ENCODE assay signal across 8 mouse cellular contexts in the genomic region with DNA sequence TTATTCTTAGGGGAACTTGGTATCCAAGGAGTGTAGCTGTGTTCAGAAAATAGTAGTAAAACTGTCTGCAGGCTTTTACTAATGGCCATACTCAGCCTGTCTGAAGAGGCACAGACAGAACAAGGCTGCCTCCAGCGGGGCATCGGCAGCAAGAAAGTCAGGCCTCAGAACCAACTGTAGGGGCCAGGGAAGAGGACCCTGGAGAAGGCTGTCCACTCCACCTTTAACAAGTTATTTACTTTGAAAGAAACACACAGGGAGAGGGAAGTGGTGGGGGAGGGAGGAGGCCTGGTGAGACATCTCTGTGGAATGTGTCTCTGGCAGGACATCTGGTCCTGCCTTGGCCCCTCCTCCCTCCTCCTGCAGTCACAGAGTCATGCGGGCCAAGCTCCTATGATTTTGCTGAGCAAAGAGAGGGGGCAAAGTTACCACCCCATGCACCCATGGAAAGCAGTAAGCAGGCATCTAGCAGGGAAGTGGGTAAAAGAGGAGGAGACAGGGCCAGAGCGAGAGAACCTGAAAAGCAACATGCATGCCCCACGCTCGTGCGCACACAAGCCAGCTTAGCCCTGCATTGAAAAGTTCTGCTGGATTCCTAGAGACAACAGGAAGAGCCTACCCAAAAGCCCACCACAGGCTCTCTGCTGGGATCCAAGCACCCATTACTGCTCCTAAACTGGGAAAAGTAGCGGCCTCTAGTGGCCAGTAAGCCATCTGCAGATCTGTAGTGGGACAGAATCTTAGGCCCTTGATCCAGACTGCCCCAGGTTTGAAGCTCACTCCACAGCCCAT. TPM values are rescaled to one million over a fixed set of nuclear protein-coding genes. Genes with fewer than 3 reads are reported as not detected.
DNase-seq lines count a peak whose midpoint lies in the region; ATAC-seq and TF ChIP-seq lines count a peak whose summit lies in the region.

No protein-coding gene starts in this region.

- no peaks in the 10 kb centered on the region for H3K27me3 ChIP-seq in intestine, embryonic 14.5 days (replicated peaks; ENCODE audit: control insufficient read depth, insufficient read depth, low read length)
- H3K27me3 ChIP-seq in limb, embryonic 12.5 days, result no peaks in the 10 kb centered on the region
- no peaks in the 10 kb centered on the region for H3K27me3 ChIP-seq in midbrain, embryonic 12.5 days

- DNase-seq in layer of hippocampus, adult 11-12 months (ENCODE audit: low spot score), result peak; percentile 75
- DNase-seq in layer of hippocampus, adult 9-10 months (ENCODE audit: low spot score), result no peak
- DNase-seq in gastrocnemius, postnatal 25 days, result peak; percentile 92
- DNase-seq in intestine, embryonic 14.5 days (ENCODE audit: low spot score), result peak; percentile 79
- peak; percentile 64 for DNase-seq in spleen, adult 12 weeks (ENCODE audit: low spot score)

- WGBS in intestine, embryonic 14.5 days, result 10% methylated on average over 8 of the region's 8 CpGs
- 14% methylated on average over 8 of the region's 8 CpGs for WGBS in limb, embryonic 12.5 days
- WGBS in midbrain, embryonic 12.5 days, result 18% methylated on average over 8 of the region's 8 CpGs

- peak; percentile 30 for ATAC-seq in intestine, embryonic 14.5 days (replicated peaks; ENCODE audit: low FRiP score, low TSS enrichment, low read depth)
- ATAC-seq in limb, embryonic 12.5 days (ENCODE audit: insufficient number of reproducible peaks, insufficient read depth, low FRiP score, low TSS enrichment, low read depth), result peak; percentile 12; the same call in 1 of the 2 replicates
- ATAC-seq in midbrain, embryonic 12.5 days (ENCODE audit: low FRiP score, low read depth), result peak; percentile 20; the same call in 1 of the 2 replicates

- H3K9me3 ChIP-seq in intestine, embryonic 14.5 days (ENCODE audit: control insufficient read depth, low read length), result no peaks in the 10 kb centered on the region
- H3K9me3 ChIP-seq in limb, embryonic 12.5 days, result no peaks in the 10 kb centered on the region
- H3K9me3 ChIP-seq in midbrain, embryonic 12.5 days, result no peaks in the 10 kb centered on the region

- peak; percentile 65 for TF ChIP-seq CTCF in cortical plate, adult 2 months (IDR thresholded peaks at IDR 0.05; ENCODE audit: extremely low read depth, insufficient read depth, low read length)

- H3K36me3 ChIP-seq in intestine, embryonic 14.5 days (ENCODE audit: control insufficient read depth, insufficient read depth, low read length), result no peaks in the 10 kb centered on the region
- H3K36me3 ChIP-seq in limb, embryonic 12.5 days, result peaks cover 20% of the 10 kb centered on the region; the same call in 1 of the 2 replicates
- peaks cover 22% of the 10 kb centered on the region for H3K36me3 ChIP-seq in midbrain, embryonic 12.5 days

- TF ChIP-seq POLR2A in cortical plate, adult 2 months (IDR thresholded peaks at IDR 0.05; ENCODE audit: extremely low read depth, insufficient read depth, low read length), result no peak

- peak overlapping the region; percentile 36 for H3K4me2 ChIP-seq in intestine, embryonic 14.5 days (ENCODE audit: low read length)
- H3K4me2 ChIP-seq in limb, embryonic 12.5 days, result peak overlapping the region; percentile 55
- no peak overlapping the region for H3K4me2 ChIP-seq in midbrain, embryonic 12.5 days (replicated peaks)

- H3K4me1 ChIP-seq in cortical plate, adult 2 months (ENCODE audit: control insufficient read depth, insufficient read depth, low read length), result no peaks in the 10 kb centered on the region
- peaks cover 44% of the 10 kb centered on the region for H3K4me1 ChIP-seq in intestine, embryonic 14.5 days (replicated peaks; ENCODE audit: control insufficient read depth, insufficient read depth, low read length)
- peaks cover 52% of the 10 kb centered on the region for H3K4me1 ChIP-seq in limb, embryonic 12.5 days (replicated peaks)
- peaks cover 28% of the 10 kb centered on the region for H3K4me1 ChIP-seq in midbrain, embryonic 12.5 days

- H3K9ac ChIP-seq in intestine, embryonic 14.5 days (ENCODE audit: low read length), result 0 out of 2 replicates have a peak overlapping the region, but pooled peaks have one; percentile 1
- 0 out of 2 replicates have a peak overlapping the region, but pooled peaks have one; percentile 2 for H3K9ac ChIP-seq in limb, embryonic 12.5 days (replicated peaks)
- H3K9ac ChIP-seq in midbrain, embryonic 12.5 days (replicated peaks), result no peak overlapping the region

- no peak overlapping the region for H3K4me3 ChIP-seq in cortical plate, adult 2 months (ENCODE audit: insufficient read depth, low read length)
- no peak overlapping the region for H3K4me3 ChIP-seq in intestine, embryonic 14.5 days (ENCODE audit: low read depth, low read length)
- no peak overlapping the region for H3K4me3 ChIP-seq in limb, embryonic 12.5 days (replicated peaks)
- no peak overlapping the region for H3K4me3 ChIP-seq in midbrain, embryonic 12.5 days

- peak overlapping the region; percentile 94 for H3K27ac ChIP-seq in cortical plate, adult 2 months (ENCODE audit: insufficient read depth, low read length)
- H3K27ac ChIP-seq in intestine, embryonic 14.5 days (ENCODE audit: low read depth), result peak overlapping the region; percentile 96
- peak overlapping the region; percentile 98 for H3K27ac ChIP-seq in limb, embryonic 12.5 days
- peak overlapping the region; percentile 52 for H3K27ac ChIP-seq in midbrain, embryonic 12.5 days (replicated peaks)

RNA-seq across cellular contexts. Expression of gene Adamtsl4, which starts 12.2 kb away (rescaled TPM):
- 6.0 and 6.4 TPM in 2 replicates for polyA plus RNA-seq in cortical plate, adult 2 months (2012; rRNA removed)
- total RNA-seq in gastrocnemius, postnatal 25 days (2021), result 10 to 100 TPM; 21.3 to 37.2 TPM
- polyA plus RNA-seq in intestine, embryonic 14.5 days (2014; fragmentation: Nextera tagmentation; extraction: Ambion mirVana), result 1.2 and 2.6 TPM in 2 replicates
- 0.71 and 1.4 TPM in 2 replicates for polyA plus RNA-seq in limb, embryonic 12.5 days (2016; fragmentation: Nextera tagmentation; extraction: Ambion mirVana)
- polyA plus RNA-seq in midbrain, embryonic 12.5 days (2016; fragmentation: Nextera tagmentation; extraction: Ambion mirVana), result 1.3 and 1.5 TPM in 2 replicates

RNA-seq across cellular contexts. Expression of gene Mcl1, which starts 16.9 kb away (rescaled TPM):
- polyA plus RNA-seq in cortical plate, adult 2 months (2012; rRNA removed), result 37.7 and 39.5 TPM in 2 replicates
- total RNA-seq in gastrocnemius, postnatal 25 days (2021), result 100 to 1,000 TPM; 111 to 133 TPM
- 49.8 and 57.5 TPM in 2 replicates for polyA plus RNA-seq in intestine, embryonic 14.5 days (2014; fragmentation: Nextera tagmentation; extraction: Ambion mirVana)
- polyA plus RNA-seq in limb, embryonic 12.5 days (2016; fragmentation: Nextera tagmentation; extraction: Ambion mirVana), result 69.9 and 75.7 TPM in 2 replicates
- 74.3 and 88.9 TPM in 2 replicates for polyA plus RNA-seq in midbrain, embryonic 12.5 days (2016; fragmentation: Nextera tagmentation; extraction: Ambion mirVana)

RNA-seq across cellular contexts. Expression of gene Ensa, which starts 50.7 kb away (rescaled TPM):
- 149 and 155 TPM in 2 replicates for polyA plus RNA-seq in cortical plate, adult 2 months (2012; rRNA removed)
- 10 to 100 TPM; 92.1 to 93.9 TPM for total RNA-seq in gastrocnemius, postnatal 25 days (2021)
- 71.8 and 75.6 TPM in 2 replicates for polyA plus RNA-seq in intestine, embryonic 14.5 days (2014; fragmentation: Nextera tagmentation; extraction: Ambion mirVana)
- polyA plus RNA-seq in limb, embryonic 12.5 days (2016; fragmentation: Nextera tagmentation; extraction: Ambion mirVana), result 82.6 and 90.0 TPM in 2 replicates
- 100 and 106 TPM in 2 replicates for polyA plus RNA-seq in midbrain, embryonic 12.5 days (2016; fragmentation: Nextera tagmentation; extraction: Ambion mirVana)
